Mouse (Mus musculus) testis, adult 2 months (tissue): ENCODE measurements at regions not wholly inside any gene's neighbourhood (a gene's known extent, or its start where the extent isn't known, plus 50 kb on each side); places are given as distances from the start of the nearest gene placed in this dataset.

ENCODE experiments used
- H3K27ac ChIP-seq: fragments of 200-500 bp; 2 replicates; pipeline ENCODE4 v1.5.1; 2012; ENCODE audit warnings: low read depth, low read length; ENCODE audit not compliant: control insufficient read depth, insufficient read depth
- H3K27me3 ChIP-seq: fragments of 200-500 bp; 2 replicates; pipeline ENCODE4 v1.6.1; 2012; ENCODE audit warnings: mild to moderate bottlenecking, low read length, moderate library complexity; ENCODE audit not compliant: control insufficient read depth, insufficient read depth
- H3K36me3 ChIP-seq: fragments of 200-500 bp; 2 replicates; pipeline ENCODE4 v1.6.1; 2012; ENCODE audit warnings: mild to moderate bottlenecking, low read length; ENCODE audit not compliant: control insufficient read depth, insufficient read depth
- H3K4me1 ChIP-seq: fragments of 200-500 bp; 2 replicates; pipeline ENCODE4 v1.6.1; 2012; ENCODE audit warnings: low read length; ENCODE audit not compliant: control insufficient read depth, insufficient read depth
- H3K4me3 ChIP-seq: fragments of 200-500 bp; 2 replicates; pipeline ENCODE4 v1.5.1; 2012; ENCODE audit warnings: low read depth, mild to moderate bottlenecking, low read length, moderate library complexity, mixed read lengths; ENCODE audit not compliant: control insufficient read depth
- CTCF ChIP-seq: fragments of 200-500 bp; IDR thresholded peaks from 2 replicates; pipeline ENCODE4 v1.5.1; 2012; ENCODE audit warnings: low read depth, mild to moderate bottlenecking, inconsistent platforms, low read length, moderate library complexity; ENCODE audit not compliant: control insufficient read depth, insufficient read depth, insufficient replicate concordance
- POLR2A ChIP-seq: fragments of 200-500 bp; IDR thresholded peaks from 2 replicates; pipeline ENCODE4 v1.6.1; 2012; ENCODE audit warnings: low read depth, mild to moderate bottlenecking, inconsistent platforms, low read length, moderate library complexity; ENCODE audit not compliant: control insufficient read depth

GRCm38 (mm10) chr10:119146342-119146741 lies 93.5 kb downstream of the Cand1 start:
- no peak overlapping the region for H3K4me3 ChIP-seq
- TF ChIP-seq POLR2A (no peak), CTCF (no peak)
- H3K27ac ChIP-seq, result no peak overlapping the region
- H3K4me1 ChIP-seq, result no peaks in the 10 kb centered on the region
- no peaks in the 10 kb centered on the region for H3K27me3 ChIP-seq
- H3K36me3 ChIP-seq, result no peaks in the 10 kb centered on the region

- Histone ChIP-seq H3K4me3 (no peak overlapping the region), H3K36me3 (no peaks in the 10 kb centered on the region), H3K4me1 (no peaks in the 10 kb centered on the region), H3K27ac (no peak overlapping the region), H3K27me3 (no peaks in the 10 kb centered on the region)
- TF ChIP-seq CTCF (no peak), POLR2A (no peak)
Measured at GRCm38 (mm10) chr10:119142866-119143265, 97.0 kb downstream of the Cand1 start.

GRCm38 (mm10) chr10:119142307-119142706 lies 97.5 kb downstream of the Cand1 start:
- Histone ChIP-seq H3K4me3 (no peak overlapping the region), H3K27ac (no peak overlapping the region)
- no peak for TF ChIP-seq POLR2A
- TF ChIP-seq CTCF, result no peak

GRCm38 (mm10) chr10:119138237-119138636 lies 101.6 kb downstream of the Cand1 start:
- TF ChIP-seq CTCF (no peak), POLR2A (no peak)
- no peak overlapping the region for H3K4me3 ChIP-seq
- H3K4me1 ChIP-seq, result peaks cover 2% of the 10 kb centered on the region; the same call in 1 of the 2 replicates
- no peak overlapping the region for H3K27ac ChIP-seq
- H3K27me3 ChIP-seq, result no peaks in the 10 kb centered on the region
- H3K36me3 ChIP-seq, result no peaks in the 10 kb centered on the region

More at GRCm38 (mm10) chr10:119142307-119142706, 97.5 kb downstream of the Cand1 start:
- Histone ChIP-seq H3K27me3 (no peaks in the 10 kb centered on the region), H3K4me1 (no peaks in the 10 kb centered on the region), H3K36me3 (no peaks in the 10 kb centered on the region)

- Histone ChIP-seq H3K4me3 (peak overlapping the region; percentile 37), H3K4me1 (peaks cover 8% of the 10 kb centered on the region), H3K27me3 (no peaks in the 10 kb centered on the region), H3K27ac (no peak overlapping the region), H3K36me3 (no peaks in the 10 kb centered on the region)
- TF ChIP-seq CTCF, result 0 out of 2 replicates have a peak, but pooled peaks have one; percentile 4
- TF ChIP-seq POLR2A, result no peak
Measured at GRCm38 (mm10) chr10:119135489-119135924, 104.3 kb downstream of the Cand1 start.

GRCm38 (mm10) chr10:119134797-119135488 lies 104.9 kb downstream of the Cand1 start:
- Histone ChIP-seq H3K4me1 (peaks cover 12% of the 10 kb centered on the region), H3K4me3 (peak overlapping the region; percentile 37), H3K27ac (no peak overlapping the region), H3K36me3 (no peaks in the 10 kb centered on the region), H3K27me3 (no peaks in the 10 kb centered on the region)
- no peak for TF ChIP-seq POLR2A
- TF ChIP-seq CTCF, result no peak

GRCm38 (mm10) chr10:119131977-119132376 lies 107.9 kb downstream of the Cand1 start:
- TF ChIP-seq POLR2A (no peak), CTCF (no peak)
- H3K4me3 ChIP-seq, result peak overlapping the region; percentile 91
- no peaks in the 10 kb centered on the region for H3K27me3 ChIP-seq
- H3K36me3 ChIP-seq, result no peaks in the 10 kb centered on the region
- peaks cover 16% of the 10 kb centered on the region for H3K4me1 ChIP-seq
- H3K27ac ChIP-seq, result peak overlapping the region; percentile 94

- TF ChIP-seq POLR2A, result peak; percentile 27; the same call in 1 of the 2 replicates
- TF ChIP-seq CTCF, result no peak
- H3K4me3 ChIP-seq, result peak overlapping the region; percentile 83
- H3K36me3 ChIP-seq, result no peaks in the 10 kb centered on the region
- peaks cover 16% of the 10 kb centered on the region for H3K4me1 ChIP-seq
- H3K27me3 ChIP-seq, result no peaks in the 10 kb centered on the region
- peak overlapping the region; percentile 91 for H3K27ac ChIP-seq
Measured at GRCm38 (mm10) chr10:119130676-119131075, 109.2 kb downstream of the Cand1 start.
